Mouse (Mus musculus) heart, postnatal 14 days (tissue): ENCODE measurements around the gene Cnih3. TPM values are rescaled to one million over a fixed set of nuclear protein-coding genes. Genes with fewer than 3 reads are reported as not detected.

ENCODE experiments used
- DNase-seq, 2 experiments: peaks; one replicate each; pipeline ENCODE4 v3.0.0; 2021 to 2022
- intact Hi-C: fragments of 180-260 bp; cut with DNase I; formaldehyde crosslinking; loops from one replicate; pipeline ENCODE4 v1.15.1; 2025
- total RNA-seq, 2 experiments: library from RNA; stranded (reverse); gene quantifications; 2 replicates each; pipeline ENCODE4 v1.2.3; 2021

Gene Cnih3
- total RNA-seq, 2 experiments from 2014 or later: not detected

GRCm38 (mm10) chr1:181395234-181395828, 42.9 kb downstream of the Cnih3 start:
- no peak for DNase-seq
- intact Hi-C loops: no loop called here

GRCm38 (mm10) chr1:181399179-181399578, 46.8 kb downstream of the Cnih3 start:
- no peak for DNase-seq
- intact Hi-C loops: no loop called here

- intact Hi-C loops: no loop called here
- DNase-seq: no peak
Observed at GRCm38 (mm10) chr1:181403056-181403455, 50.6 kb downstream of the Cnih3 start.

GRCm38 (mm10) chr1:181407281-181407680, 54.9 kb downstream of the Cnih3 start:
- no peak for DNase-seq
- intact Hi-C loops: no loop called here

- intact Hi-C loops: no loop called here
- DNase-seq: no peak
Observed at GRCm38 (mm10) chr1:181408086-181408975, 55.9 kb downstream of the Cnih3 start.

- intact Hi-C loops: no loop called here
- DNase-seq: no peak
Observed at GRCm38 (mm10) chr1:181409693-181410092, 57.3 kb downstream of the Cnih3 start.

GRCm38 (mm10) chr1:181410647-181411254, 58.3 kb downstream of the Cnih3 start:
- DNase-seq: no peak
- intact Hi-C loops: no loop called here

- intact Hi-C loops: no loop called here
- no peak for DNase-seq
Observed at GRCm38 (mm10) chr1:181414985-181415384, 62.6 kb downstream of the Cnih3 start.

GRCm38 (mm10) chr1:181416841-181417240, 64.4 kb downstream of the Cnih3 start:
- DNase-seq: no peak
- intact Hi-C loops: no loop called here

- DNase-seq: peak; percentile 45 to 65
- intact Hi-C loops: no loop called here
Observed at GRCm38 (mm10) chr1:181417937-181418523, 65.6 kb downstream of the Cnih3 start.

- peak in 1 of 2 experiments; percentile 10 for DNase-seq
- intact Hi-C loops: no loop called here
Observed at GRCm38 (mm10) chr1:181420080-181420536, 67.7 kb downstream of the Cnih3 start.

GRCm38 (mm10) chr1:181422796-181423195, 70.4 kb downstream of the Cnih3 start:
- intact Hi-C loops: no loop called here
- no peak for DNase-seq

GRCm38 (mm10) chr1:181424922-181425321, 72.5 kb downstream of the Cnih3 start:
- intact Hi-C loops: no loop called here
- DNase-seq: no peak

- DNase-seq: no peak
- intact Hi-C loops: no loop called here
Observed at GRCm38 (mm10) chr1:181425388-181425787, 73.0 kb downstream of the Cnih3 start.

- intact Hi-C loops: no loop called here
- DNase-seq: no peak
Observed at GRCm38 (mm10) chr1:181426406-181426805, 74.0 kb downstream of the Cnih3 start.

- intact Hi-C loops: no loop called here
- DNase-seq: no peak
Observed at GRCm38 (mm10) chr1:181433263-181433662, 80.8 kb downstream of the Cnih3 start.

- intact Hi-C loops: no loop called here
Observed at GRCm38 (mm10) chr1:181435414-181435813, 83.0 kb downstream of the Cnih3 start.

GRCm38 (mm10) chr1:181440982-181441603, 88.7 kb downstream of the Cnih3 start:
- intact Hi-C loops: no loop called here
- DNase-seq: no peak

More at GRCm38 (mm10) chr1:181435414-181435813, 83.0 kb downstream of the Cnih3 start:
- no peak for DNase-seq

GRCm38 (mm10) chr1:181441654-181442241, 89.3 kb downstream of the Cnih3 start:
- intact Hi-C loops: no loop called here
- no peak for DNase-seq

GRCm38 (mm10) chr1:181445041-181445440, 92.6 kb downstream of the Cnih3 start:
- intact Hi-C loops: no loop called here
- no peak for DNase-seq
